Mouse (Mus musculus): ENCODE data around the gene Bcl2l2. TPM values are rescaled to one million over a fixed set of nuclear protein-coding genes. Genes with fewer than 3 reads are reported as not detected.
A peak's percentile ranks its signal among the peaks of the same experiment; 100 is the strongest.

The Bcl2l2 gene
- total and polyA plus RNA-seq, 2 experiments = 14.1 to 17.3 TPM

DNA sequence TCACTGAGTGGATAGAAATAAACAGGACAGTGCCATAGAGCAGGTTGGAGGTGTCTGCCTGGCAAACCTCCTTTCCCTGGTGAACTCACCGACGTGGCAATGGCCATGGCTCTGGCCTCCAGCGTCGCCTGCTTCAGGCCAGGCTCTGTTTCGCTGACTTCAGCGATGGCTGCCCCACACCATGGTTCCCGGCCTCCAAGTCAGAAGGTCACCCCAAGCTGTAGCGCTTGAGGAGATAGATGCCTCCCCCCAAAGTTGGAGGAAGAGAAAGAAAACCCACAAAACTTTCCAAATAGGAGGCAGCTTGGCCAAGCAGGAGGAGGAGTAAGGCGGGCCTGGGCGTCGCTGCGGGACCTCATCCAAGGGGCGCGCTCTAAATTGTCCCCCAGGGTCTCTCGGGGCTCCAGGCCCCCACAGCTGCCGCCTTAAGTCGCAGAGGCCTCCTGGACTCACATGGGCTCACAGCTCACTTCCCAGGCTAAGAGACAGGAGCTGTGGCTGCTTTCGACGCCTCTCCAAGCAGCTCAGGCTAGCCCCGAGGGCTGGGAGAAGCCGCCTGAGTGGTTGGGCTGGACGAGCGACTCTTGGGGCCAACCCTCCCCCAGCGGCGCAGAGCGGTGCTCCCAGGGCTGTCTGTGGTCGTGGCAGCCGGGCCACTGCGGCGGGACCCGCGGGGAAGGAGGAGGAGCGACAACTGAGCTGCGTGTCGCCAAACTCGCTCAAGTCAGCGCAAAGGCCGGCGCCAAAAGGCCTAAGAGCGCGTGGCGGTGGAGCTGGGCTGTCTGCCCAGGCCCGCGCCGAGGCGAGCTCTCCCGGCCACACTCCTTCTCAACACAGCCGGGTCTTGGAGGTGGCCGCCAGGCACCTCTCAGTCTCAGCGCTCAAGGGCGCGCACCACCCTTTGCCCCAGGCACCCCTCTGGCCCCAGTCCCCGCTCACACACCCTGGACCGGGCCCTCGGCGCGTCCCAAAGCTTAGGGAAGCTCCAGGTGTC lies 42.5 kb downstream of the Bcl2l2 start, which contains the start of gene Efs:
Gene Efs (minus strand): TSS at position 778 of the 994 bp plus-strand sequence.
- DNase-seq (ENCODE audit: extremely low read depth, low read depth, low spot score) = no peak
- Histone ChIP-seq H3K79me2 (ENCODE audit: control insufficient read depth, insufficient read depth, low read length) (no peaks in the 10 kb centered on the region), H3K36me3 (ENCODE audit: control insufficient read depth, insufficient read depth, low read length) (no peaks in the 10 kb centered on the region), H3K4me1 (ENCODE audit: control insufficient read depth, insufficient read depth, low read length) (no peaks in the 10 kb centered on the region), H3K9ac (ENCODE audit: low read depth, low read length) (peak within 1 kb of the TSS; percentile 40; the same call in 1 of the 2 replicates), H3K27me3 (ENCODE audit: control insufficient read depth, insufficient read depth, low read length) (peaks cover 16% of the 10 kb centered on the region), H3K27ac (replicated peaks; ENCODE audit: insufficient read depth, low read depth, low read length) (no peak within 1 kb of the TSS), H3K4me3 (ENCODE audit: insufficient read depth, low read depth, low read length) (peak within 1 kb of the TSS; percentile 31; the same call in 1 of the 2 replicates)
- 7% methylated on average over 57 of the region's 57 CpGs for whole genome bisulfite sequencing
- TF ChIP-seq CTCF (IDR thresholded peaks at IDR 0.05; ENCODE audit: low read depth, low read length) (no peak), POLR2A (IDR thresholded peaks at IDR 0.05; ENCODE audit: extremely low read depth, insufficient read depth, low read length) (no peak)

DNA sequence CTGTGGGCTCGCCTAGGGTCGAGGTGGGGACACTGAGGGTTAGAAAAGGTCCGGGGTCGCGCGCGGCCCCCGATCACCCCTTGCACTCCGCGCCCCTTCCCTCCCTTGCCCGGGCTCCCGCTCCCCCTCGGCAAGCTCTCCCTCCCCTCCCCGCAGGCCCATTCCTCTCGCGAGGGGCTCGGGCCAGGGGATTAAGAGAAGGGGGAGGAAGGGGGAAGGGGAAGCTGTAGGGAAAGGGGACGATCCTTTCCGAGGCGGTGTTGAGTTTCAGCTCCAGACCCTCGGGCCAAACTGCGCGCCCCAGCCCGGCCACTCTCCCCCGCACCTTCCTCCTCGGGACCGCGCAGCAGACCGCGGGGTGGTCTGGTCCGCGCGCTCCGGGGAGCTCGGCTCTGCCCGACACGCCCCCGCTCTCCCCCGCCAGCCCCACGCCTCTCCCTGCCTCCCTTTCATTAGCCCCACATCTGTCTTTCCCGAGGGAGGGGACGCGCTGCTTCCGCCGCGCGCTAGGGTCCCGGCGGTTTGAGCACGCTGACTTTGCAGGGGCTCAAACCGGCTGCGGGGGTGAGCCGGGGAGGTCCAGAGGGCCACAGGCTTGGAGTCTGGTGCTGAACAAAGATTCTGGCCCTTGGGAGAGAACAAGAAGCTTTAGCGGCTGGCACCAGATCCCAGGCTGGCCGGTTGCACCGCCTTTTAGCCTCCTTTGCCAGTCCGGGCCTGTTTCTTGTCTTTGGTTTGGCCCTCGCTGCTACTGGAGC lies 43.4 kb downstream of the Bcl2l2 start:
- H3K4me3 ChIP-seq (ENCODE audit: insufficient read depth, low read depth, low read length) = peak overlapping the region; percentile 20; the same call in 1 of the 2 replicates
- H3K27ac ChIP-seq (replicated peaks; ENCODE audit: insufficient read depth, low read depth, low read length) = no peak overlapping the region
- H3K4me1 ChIP-seq (ENCODE audit: control insufficient read depth, insufficient read depth, low read length) = no peaks in the 10 kb centered on the region
- WGBS = 2% methylated on average over 57 of the region's 58 CpGs
- no peaks in the 10 kb centered on the region for H3K79me2 ChIP-seq (ENCODE audit: control insufficient read depth, insufficient read depth, low read length)
- TF ChIP-seq CTCF (IDR thresholded peaks at IDR 0.05; ENCODE audit: low read depth, low read length) (no peak), POLR2A (IDR thresholded peaks at IDR 0.05; ENCODE audit: extremely low read depth, insufficient read depth, low read length) (no peak)
- H3K36me3 ChIP-seq (ENCODE audit: control insufficient read depth, insufficient read depth, low read length) = no peaks in the 10 kb centered on the region
- peak overlapping the region; percentile 40; the same call in 1 of the 2 replicates for H3K9ac ChIP-seq (ENCODE audit: low read depth, low read length)
- no peak for DNase-seq (ENCODE audit: extremely low read depth, low read depth, low spot score)
- peaks cover 16% of the 10 kb centered on the region for H3K27me3 ChIP-seq (ENCODE audit: control insufficient read depth, insufficient read depth, low read length)

DNA sequence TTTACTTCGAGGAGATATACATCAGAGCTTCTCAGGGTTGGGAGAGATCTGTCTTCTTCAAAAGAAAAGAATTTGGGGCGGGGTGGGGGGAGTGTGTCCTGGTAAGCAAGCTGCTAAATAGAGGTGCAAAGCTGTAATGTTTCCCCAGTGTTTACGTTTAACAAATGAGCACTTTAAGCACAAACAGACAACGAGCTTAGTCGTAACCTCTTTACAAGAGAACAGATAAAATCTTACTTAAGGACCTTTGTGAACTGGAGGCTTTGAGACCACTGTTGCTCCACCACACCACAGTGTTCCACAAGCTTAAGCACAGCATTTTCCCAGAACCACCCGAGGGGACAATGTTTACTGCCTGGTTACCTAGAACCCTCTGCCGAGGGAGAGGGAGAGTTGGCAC lies 44.1 kb downstream of the Bcl2l2 start:
- DNase-seq (ENCODE audit: extremely low read depth, low read depth, low spot score) = no peak
- H3K79me2 ChIP-seq (ENCODE audit: control insufficient read depth, insufficient read depth, low read length) = no peaks in the 10 kb centered on the region
- H3K4me3 ChIP-seq (ENCODE audit: insufficient read depth, low read depth, low read length) = no peak overlapping the region
- H3K27ac ChIP-seq (replicated peaks; ENCODE audit: insufficient read depth, low read depth, low read length) = no peak overlapping the region
- TF ChIP-seq POLR2A (IDR thresholded peaks at IDR 0.05; ENCODE audit: extremely low read depth, insufficient read depth, low read length) = no peak
- TF ChIP-seq CTCF (IDR thresholded peaks at IDR 0.05; ENCODE audit: low read depth, low read length) = no peak
- H3K4me1 ChIP-seq (ENCODE audit: control insufficient read depth, insufficient read depth, low read length) = no peaks in the 10 kb centered on the region
- no peak overlapping the region for H3K9ac ChIP-seq (ENCODE audit: low read depth, low read length)
- peaks cover 16% of the 10 kb centered on the region for H3K27me3 ChIP-seq (ENCODE audit: control insufficient read depth, insufficient read depth, low read length)
- 22% methylated on average over 7 of the region's 7 CpGs for WGBS
- no peaks in the 10 kb centered on the region for H3K36me3 ChIP-seq (ENCODE audit: control insufficient read depth, insufficient read depth, low read length)

DNA sequence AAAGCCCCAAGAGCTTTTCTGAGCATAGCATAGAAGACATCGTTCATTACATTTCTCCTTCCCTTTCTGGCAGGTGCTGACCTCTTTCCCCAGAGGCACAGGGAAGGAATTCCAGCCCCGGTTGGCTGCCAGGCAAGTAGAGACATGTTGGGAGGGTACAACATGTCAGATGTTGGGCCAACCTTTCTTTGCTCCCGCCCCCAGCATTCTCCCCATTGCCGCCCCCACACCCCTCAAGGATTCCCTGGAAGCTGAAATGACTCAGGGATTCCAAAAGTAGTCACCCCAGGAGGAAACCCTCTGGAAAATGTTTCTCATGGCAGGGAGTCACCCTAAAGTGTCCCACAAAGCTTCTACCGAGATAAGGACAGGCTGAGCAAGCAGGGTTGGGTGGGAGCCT lies 46.6 kb downstream of the Bcl2l2 start:
- Histone ChIP-seq H3K4me3 (ENCODE audit: insufficient read depth, low read depth, low read length) (no peak overlapping the region), H3K79me2 (ENCODE audit: control insufficient read depth, insufficient read depth, low read length) (no peaks in the 10 kb centered on the region), H3K27ac (replicated peaks; ENCODE audit: insufficient read depth, low read depth, low read length) (no peak overlapping the region), H3K9ac (ENCODE audit: low read depth, low read length) (no peak overlapping the region), H3K4me1 (ENCODE audit: control insufficient read depth, insufficient read depth, low read length) (no peaks in the 10 kb centered on the region), H3K36me3 (ENCODE audit: control insufficient read depth, insufficient read depth, low read length) (no peaks in the 10 kb centered on the region), H3K27me3 (ENCODE audit: control insufficient read depth, insufficient read depth, low read length) (peaks cover 16% of the 10 kb centered on the region)
- no peak for DNase-seq (ENCODE audit: extremely low read depth, low read depth, low spot score)
- WGBS = 71% methylated on average over 5 of the region's 5 CpGs
- no peak for TF ChIP-seq CTCF (IDR thresholded peaks at IDR 0.05; ENCODE audit: low read depth, low read length)
- no peak for TF ChIP-seq POLR2A (IDR thresholded peaks at IDR 0.05; ENCODE audit: extremely low read depth, insufficient read depth, low read length)

DNA sequence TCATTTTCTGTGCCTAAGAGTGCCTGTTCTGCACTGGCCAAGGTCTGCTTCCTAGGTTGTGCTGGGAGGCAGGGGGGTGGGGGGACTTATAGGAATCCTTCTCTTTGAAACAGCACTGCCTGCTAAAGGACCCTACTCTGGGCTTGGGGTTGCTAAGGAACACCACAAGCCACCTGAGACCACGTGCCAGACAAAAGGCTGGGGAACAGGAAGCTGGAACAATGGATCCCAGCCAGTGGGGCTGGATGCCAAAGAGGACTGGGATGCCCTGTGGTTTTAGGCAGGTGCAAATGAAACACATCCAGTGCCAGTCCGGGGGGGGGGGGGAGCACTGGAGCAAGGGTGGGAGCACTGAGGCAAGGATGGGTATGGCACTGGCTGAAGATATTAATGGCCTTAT lies 47.3 kb downstream of the Bcl2l2 start:
- no peaks in the 10 kb centered on the region for H3K36me3 ChIP-seq (ENCODE audit: control insufficient read depth, insufficient read depth, low read length)
- 26% methylated on average over 2 of the region's 2 CpGs for WGBS

More for the DNA sequence above, 47.3 kb downstream of the Bcl2l2 start:
- H3K9ac ChIP-seq (ENCODE audit: low read depth, low read length) = no peak overlapping the region
- no peak overlapping the region for H3K4me3 ChIP-seq (ENCODE audit: insufficient read depth, low read depth, low read length)
- H3K27ac ChIP-seq (replicated peaks; ENCODE audit: insufficient read depth, low read depth, low read length) = no peak overlapping the region
- TF ChIP-seq POLR2A (IDR thresholded peaks at IDR 0.05; ENCODE audit: extremely low read depth, insufficient read depth, low read length) = no peak
- TF ChIP-seq CTCF (IDR thresholded peaks at IDR 0.05; ENCODE audit: low read depth, low read length) = no peak
- no peak for DNase-seq (ENCODE audit: extremely low read depth, low read depth, low spot score)
- peaks cover 16% of the 10 kb centered on the region for H3K27me3 ChIP-seq (ENCODE audit: control insufficient read depth, insufficient read depth, low read length)
- no peaks in the 10 kb centered on the region for H3K79me2 ChIP-seq (ENCODE audit: control insufficient read depth, insufficient read depth, low read length)
- no peaks in the 10 kb centered on the region for H3K4me1 ChIP-seq (ENCODE audit: control insufficient read depth, insufficient read depth, low read length)
